Mouse (Mus musculus) thymus, adult 2 months (tissue): ENCODE results near the gene Rab37. TPM values are rescaled to one million over a fixed set of nuclear protein-coding genes. Genes with fewer than 3 reads are reported as not detected.

Experiments used
- DNase-seq: peaks from one replicate; pipeline ENCODE4 v3.0.0; 2021
- H3K27ac ChIP-seq: fragments of 200-500 bp; 2 replicates; pipeline ENCODE4 v1.5.1; 2012; ENCODE audit warnings: low read length, control low read depth; ENCODE audit not compliant: control insufficient read depth, insufficient read depth
- H3K27me3 ChIP-seq: fragments of 200-500 bp; 2 replicates; pipeline ENCODE4 v1.6.1; 2012; ENCODE audit warnings: mild to moderate bottlenecking, low read length, moderate library complexity, mixed read lengths; ENCODE audit not compliant: control insufficient read depth, insufficient read depth
- H3K36me3 ChIP-seq: fragments of 200-500 bp; 2 replicates; pipeline ENCODE4 v1.6.1; 2012; ENCODE audit warnings: mild to moderate bottlenecking, low read length, moderate library complexity; ENCODE audit not compliant: control insufficient read depth, insufficient read depth
- H3K4me1 ChIP-seq: fragments of 200-500 bp; replicated peaks from 2 replicates; pipeline ENCODE4 v1.6.1; 2012; ENCODE audit warnings: low read length; ENCODE audit not compliant: control insufficient read depth, insufficient read depth
- H3K4me3 ChIP-seq: fragments of 200-500 bp; 2 replicates; pipeline ENCODE4 v1.5.1; 2012; ENCODE audit warnings: mild to moderate bottlenecking, low read length, control low read depth, moderate library complexity; ENCODE audit not compliant: control insufficient read depth, insufficient read depth
- CTCF ChIP-seq: fragments of 200-500 bp; IDR thresholded peaks from 2 replicates; pipeline ENCODE4 v1.5.1; 2012; ENCODE audit warnings: mild to moderate bottlenecking, control low read depth, low read length, moderate library complexity, borderline replicate concordance; ENCODE audit not compliant: control insufficient read depth, poor library complexity, insufficient read depth; ENCODE audit errors: extremely low read depth
- POLR2A ChIP-seq: fragments of 200-500 bp; IDR thresholded peaks from 2 replicates; pipeline ENCODE4 v1.6.1; 2012; ENCODE audit warnings: mild to moderate bottlenecking, low read length, control low read depth, moderate library complexity; ENCODE audit not compliant: control insufficient read depth, poor library complexity, insufficient read depth; ENCODE audit errors: extremely low read depth
- WGBS: fragments of 180-500 bp; shearing (Covaris S2); methylation state at CpG from one replicate; pipeline ENCODE4 v1.1.7; 2018; 5-methylcytosine and 5-hydroxymethylcytosine counted together
- polyA plus RNA-seq: library from polyadenylated mRNA; depleted of rRNA; stranded (reverse); fragments of >200 nt; gene quantifications from 2 replicates; pipeline ENCODE4 v1.2.3, GENCODE M21; 2012

The Rab37 gene
- polyA plus RNA-seq, 1 experiment = 18.3 TPM

DNA sequence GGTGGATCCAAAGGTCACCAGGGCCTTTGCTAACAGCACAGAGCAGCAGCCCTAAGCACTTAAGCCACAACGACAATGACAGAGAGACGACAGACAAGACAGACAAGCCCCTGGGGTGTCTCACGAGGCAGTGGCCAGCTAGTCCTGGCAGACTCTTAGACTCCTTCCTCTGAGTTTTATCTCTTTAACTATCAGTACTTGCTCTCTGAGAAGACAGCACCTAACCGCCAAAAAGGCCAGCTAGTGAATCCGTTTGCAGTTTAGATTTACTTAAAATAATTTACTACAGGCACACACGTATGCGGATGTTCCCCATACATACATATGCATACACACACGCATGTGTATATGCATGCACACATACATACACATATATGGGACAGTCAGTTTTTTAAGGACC is 106.3 kb downstream of the Rab37 start:
- WGBS = 95% methylated on average over 8 of the region's 8 CpGs
- H3K36me3 ChIP-seq = peaks cover 10% of the 10 kb centered on the region; the same call in 1 of the 2 replicates

DNA sequence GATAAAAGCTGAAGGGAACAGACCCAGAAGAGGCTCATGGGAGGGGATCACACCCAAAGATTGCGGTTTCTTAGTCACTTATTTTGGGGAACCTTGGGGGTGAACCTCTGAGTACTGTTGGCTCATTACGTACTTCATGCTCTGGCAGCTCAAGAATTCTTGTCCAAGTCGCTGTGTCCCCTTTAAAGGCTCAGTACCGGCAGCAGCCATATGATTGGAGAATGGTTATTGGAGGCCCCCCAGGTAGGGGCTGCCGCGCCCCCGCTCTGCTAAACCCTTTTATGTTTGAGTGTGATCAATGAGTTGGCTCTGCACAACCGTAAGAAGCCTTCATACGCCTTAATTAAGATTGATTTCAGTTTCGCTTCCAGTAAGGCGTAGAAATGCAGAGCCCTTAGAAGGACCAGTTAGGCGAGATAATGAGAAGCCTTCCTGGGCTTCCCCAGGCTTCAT is 107.7 kb downstream of the Rab37 start:
- WGBS = 80% methylated on average over 12 of the region's 12 CpGs
- H3K27ac ChIP-seq = no peak overlapping the region
- no peak overlapping the region for H3K4me3 ChIP-seq
- TF ChIP-seq CTCF = no peak
- TF ChIP-seq POLR2A = no peak
- peaks cover 10% of the 10 kb centered on the region; the same call in 1 of the 2 replicates for H3K36me3 ChIP-seq
- no peak for DNase-seq
- no peaks in the 10 kb centered on the region; the same call in 1 of the 2 replicates for H3K4me1 ChIP-seq
- no peaks in the 10 kb centered on the region for H3K27me3 ChIP-seq

More for the DNA sequence above, 106.3 kb downstream of the Rab37 start:
- H3K27ac ChIP-seq = no peak overlapping the region
- H3K4me3 ChIP-seq = no peak overlapping the region
- no peaks in the 10 kb centered on the region; the same call in 1 of the 2 replicates for H3K4me1 ChIP-seq
- H3K27me3 ChIP-seq = no peaks in the 10 kb centered on the region
- TF ChIP-seq CTCF (no peak), POLR2A (no peak)
- DNase-seq = no peak

DNA sequence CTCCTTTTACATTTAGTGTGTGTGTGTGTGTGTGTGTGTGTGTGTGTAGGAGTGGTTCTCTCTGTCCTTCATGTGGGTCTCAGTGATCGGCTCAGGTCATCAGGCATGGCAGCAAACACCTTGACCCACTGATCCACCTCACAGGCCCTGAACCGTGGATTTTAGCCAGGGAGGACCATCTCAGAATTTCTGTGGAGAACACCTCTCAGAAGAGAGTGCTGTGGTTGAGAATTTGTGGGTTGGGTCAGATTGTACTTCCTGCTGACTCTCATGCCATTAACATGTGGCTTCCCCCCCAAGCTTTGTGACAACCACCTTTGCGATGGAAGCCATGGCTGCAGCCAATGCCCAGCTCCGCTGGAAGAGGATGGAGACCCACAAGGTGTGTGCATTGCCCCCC is 109.3 kb downstream of the Rab37 start:
- no peak overlapping the region for H3K4me3 ChIP-seq
- peaks cover 10% of the 10 kb centered on the region; the same call in 1 of the 2 replicates for H3K36me3 ChIP-seq
- no peak for DNase-seq
- TF ChIP-seq POLR2A (no peak), CTCF (no peak)
- H3K27ac ChIP-seq = no peak overlapping the region
- H3K4me1 ChIP-seq = no peaks in the 10 kb centered on the region; the same call in 1 of the 2 replicates
- WGBS = 83% methylated on average over 4 of the region's 4 CpGs
- H3K27me3 ChIP-seq = no peaks in the 10 kb centered on the region

DNA sequence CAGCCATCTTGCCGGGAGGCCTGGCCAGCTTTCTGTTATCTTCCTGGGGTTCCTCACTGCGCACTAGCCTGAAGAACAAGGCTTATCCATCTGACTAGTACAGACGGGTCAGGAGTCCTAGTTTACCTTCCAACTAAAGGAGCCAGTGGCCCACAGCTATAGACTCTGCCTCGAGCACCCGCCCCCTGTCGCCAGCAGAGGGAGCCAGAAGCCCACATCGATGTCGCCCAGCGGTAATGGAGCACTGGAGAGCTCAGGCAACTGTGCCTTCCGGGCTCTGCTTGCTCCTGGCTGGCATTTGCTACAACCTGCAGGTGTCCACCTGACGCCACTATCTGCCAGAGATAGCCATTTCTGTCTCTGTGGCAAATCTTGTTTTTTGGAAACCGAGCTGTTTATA is 111.1 kb downstream of the Rab37 start:
- WGBS = 23% methylated on average over 12 of the region's 12 CpGs
- Histone ChIP-seq H3K36me3 (peaks cover 16% of the 10 kb centered on the region; the same call in 1 of the 2 replicates), H3K4me3 (no peak overlapping the region), H3K27ac (no peak overlapping the region), H3K27me3 (no peaks in the 10 kb centered on the region), H3K4me1 (no peaks in the 10 kb centered on the region; the same call in 1 of the 2 replicates)
- TF ChIP-seq POLR2A = no peak
- peak; percentile 94 for TF ChIP-seq CTCF
- peak; percentile 83 for DNase-seq

DNA sequence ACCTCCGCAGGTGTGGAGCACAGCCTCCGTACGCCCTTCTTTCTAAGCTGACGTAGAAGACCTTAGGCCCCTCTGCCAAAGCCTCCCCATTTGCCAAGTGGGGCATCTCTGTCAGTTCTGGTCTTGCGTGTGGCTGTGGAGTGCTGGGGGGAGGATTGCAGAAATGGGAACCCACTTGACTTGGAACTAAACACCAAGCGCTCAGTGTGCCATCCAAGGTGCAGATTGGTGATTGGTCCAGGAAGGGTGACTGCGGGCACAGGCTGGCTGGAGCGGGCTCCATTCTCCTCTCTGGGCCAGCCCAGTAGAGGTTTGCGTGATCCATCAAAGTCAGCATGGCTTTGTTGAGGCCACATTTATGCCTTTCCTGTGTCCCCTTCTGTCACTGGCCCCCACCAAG is 111.5 kb downstream of the Rab37 start:
- DNase-seq = no peak
- no peaks in the 10 kb centered on the region; the same call in 1 of the 2 replicates for H3K4me1 ChIP-seq
- H3K36me3 ChIP-seq = peaks cover 12% of the 10 kb centered on the region; the same call in 1 of the 2 replicates

DNA sequence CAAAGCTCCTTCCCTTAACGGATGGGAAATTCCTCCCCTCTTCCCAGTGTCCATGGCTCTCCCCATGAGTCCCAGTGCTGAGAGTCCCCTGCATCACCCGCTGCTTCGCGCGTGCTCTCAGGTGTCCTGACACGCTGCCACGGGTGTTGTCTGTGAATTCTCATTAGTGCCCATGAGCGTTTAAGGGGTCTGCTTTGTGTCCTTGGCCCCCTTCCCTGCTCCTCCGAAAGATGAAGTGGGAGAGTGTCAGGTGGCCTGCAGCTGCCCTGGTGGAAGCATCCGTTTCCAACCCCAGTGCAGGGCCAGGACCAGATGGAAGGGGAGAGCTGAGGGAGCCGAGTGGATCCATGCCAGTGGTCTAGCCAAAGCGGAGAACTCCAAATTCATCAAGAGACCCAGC is 116.9 kb downstream of the Rab37 start:
- Histone ChIP-seq H3K27me3 (no peaks in the 10 kb centered on the region), H3K4me3 (no peak overlapping the region), H3K4me1 (peaks cover 16% of the 10 kb centered on the region), H3K36me3 (0 out of 2 replicates have a peak, but pooled peaks cover 6% of the 10 kb centered on the region), H3K27ac (no peak overlapping the region)
- TF ChIP-seq POLR2A (no peak), CTCF (no peak)
- no peak for DNase-seq
- WGBS = 97% methylated on average over 12 of the region's 12 CpGs

More for the DNA sequence above, 111.5 kb downstream of the Rab37 start:
- WGBS = 97% methylated on average over 9 of the region's 9 CpGs
- Histone ChIP-seq H3K4me3 (no peak overlapping the region), H3K27ac (no peak overlapping the region), H3K27me3 (no peaks in the 10 kb centered on the region)
- no peak for TF ChIP-seq CTCF
- TF ChIP-seq POLR2A = no peak
